Mouse (Mus musculus): ENCODE data around the gene Ambra1.

GRCm38 (mm10) chr2:91942356-91942755 is 212.4 kb downstream of the Ambra1 start:
- peak; percentile 17; the same call in 1 of the 2 replicates for TF ChIP-seq CTCF (IDR thresholded peaks at IDR 0.05; ENCODE audit: low read depth, low read length)
- TF ChIP-seq POLR2A (IDR thresholded peaks at IDR 0.05; ENCODE audit: borderline replicate concordance, low read depth, low read length) = no peak
